Mouse (Mus musculus): ENCODE measurements around the gene Sypl2. TPM values are rescaled to one million over a fixed set of nuclear protein-coding genes. Genes with fewer than 3 reads are reported as not detected.

Gene Sypl2
- polyA plus RNA-seq, 1 experiment from 2014 or later: 3.1 TPM

DNA sequence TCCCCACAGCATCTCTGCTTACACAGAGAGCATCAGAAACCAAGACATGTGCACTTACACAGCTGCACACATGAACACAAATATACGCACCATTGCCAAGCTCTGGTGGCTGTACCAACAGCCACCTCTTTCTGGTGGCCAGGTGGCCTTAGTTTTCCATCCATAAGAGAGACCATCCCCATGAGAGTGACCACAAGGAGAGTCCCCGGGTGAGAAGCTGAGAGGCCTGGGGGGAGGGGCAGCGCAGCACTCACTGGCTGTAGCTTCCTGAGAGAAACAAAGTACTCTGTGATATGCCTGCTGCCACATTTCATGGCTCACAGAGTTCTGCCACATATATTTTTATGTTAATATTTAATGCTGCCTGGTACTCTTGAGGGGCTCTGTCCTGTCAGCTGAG is 57.2 kb downstream of the Sypl2 start:
- Histone ChIP-seq H3K9ac (ENCODE audit: low read length) (no peak overlapping the region), H3K4me1 (ENCODE audit: control insufficient read depth in 2 of 2, insufficient read depth in 2 of 2, low read length in 2 of 2) (peaks cover 0 to 2% of the 10 kb centered on the region in 2 experiments; a peak in 1 of 4 replicates), H3K27me3 (ENCODE audit: control insufficient read depth, insufficient read depth, low read length) (peaks cover 9% of the 10 kb centered on the region; the same call in 1 of the 2 replicates), H3K36me3 (ENCODE audit: control insufficient read depth, insufficient read depth, low read length) (no peaks in the 10 kb centered on the region), H3K27ac (replicated peaks in 1 of 2; ENCODE audit: control insufficient read depth in 1 of 2, insufficient read depth in 1 of 2, low read depth in 2 of 2, low read length in 2 of 2) (no peak overlapping the region), H3K9me3 (ENCODE audit: control insufficient read depth, low read length) (no peaks in the 10 kb centered on the region), H3K4me2 (ENCODE audit: low read length) (no peak overlapping the region), H3K4me3 (ENCODE audit: control insufficient read depth in 1 of 2, insufficient read depth in 1 of 2, low read depth in 1 of 2, low read length in 2 of 2) (no peak overlapping the region)
- 38% methylated on average over 3 of the region's 3 CpGs for WGBS
- ATAC-seq (ENCODE audit: insufficient number of reproducible peaks, insufficient read depth, low FRiP score, low read depth): no peak

DNA sequence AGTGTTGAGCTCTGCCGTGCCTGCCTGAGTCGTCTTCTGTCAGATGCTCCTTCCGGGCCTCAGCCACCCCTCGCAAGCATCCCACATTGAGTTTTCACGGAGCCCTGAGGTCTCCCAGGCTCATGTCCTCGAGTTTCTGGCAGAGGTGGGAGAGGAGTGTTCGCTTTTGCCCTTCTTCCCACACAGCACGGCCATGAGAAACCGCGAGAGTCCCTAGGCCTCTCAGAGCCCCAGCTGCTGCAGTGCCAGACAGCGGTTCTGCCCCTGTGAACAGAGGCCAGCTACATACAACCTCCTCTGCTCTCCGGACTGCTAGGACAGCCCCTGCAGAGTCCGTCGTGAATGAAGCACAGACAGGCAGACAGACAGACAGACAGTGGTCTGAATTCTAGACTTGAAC is 58.9 kb downstream of the Sypl2 start:
- H3K27me3 ChIP-seq (ENCODE audit: control insufficient read depth, insufficient read depth, low read length): peaks cover 6% of the 10 kb centered on the region; the same call in 1 of the 2 replicates
- peaks cover 0 to 2% of the 10 kb centered on the region in 2 experiments; a peak in 1 of 4 replicates for H3K4me1 ChIP-seq (ENCODE audit: control insufficient read depth in 2 of 2, insufficient read depth in 2 of 2, low read length in 2 of 2)
- H3K27ac ChIP-seq (replicated peaks in 1 of 2; ENCODE audit: control insufficient read depth in 1 of 2, insufficient read depth in 1 of 2, low read depth in 2 of 2, low read length in 2 of 2): no peak overlapping the region
- no peak for ATAC-seq (ENCODE audit: insufficient number of reproducible peaks, insufficient read depth, low FRiP score, low read depth)
- H3K4me3 ChIP-seq (ENCODE audit: control insufficient read depth in 1 of 2, insufficient read depth in 1 of 2, low read depth in 1 of 2, low read length in 2 of 2): no peak overlapping the region
- no peak overlapping the region for H3K4me2 ChIP-seq (ENCODE audit: low read length)
- 58% methylated on average over 14 of the region's 14 CpGs for WGBS
- no peak overlapping the region for H3K9ac ChIP-seq (ENCODE audit: low read length)
- no peaks in the 10 kb centered on the region for H3K36me3 ChIP-seq (ENCODE audit: control insufficient read depth, insufficient read depth, low read length)
- no peaks in the 10 kb centered on the region for H3K9me3 ChIP-seq (ENCODE audit: control insufficient read depth, low read length)

GRCm38 (mm10) chr3:108166486-108167211 is 59.8 kb downstream of the Sypl2 start:
- Histone ChIP-seq H3K4me3 (ENCODE audit: control insufficient read depth in 1 of 2, insufficient read depth in 1 of 2, low read depth in 1 of 2, low read length in 2 of 2) (no peak overlapping the region), H3K9me3 (ENCODE audit: control insufficient read depth, low read length) (no peaks in the 10 kb centered on the region), H3K36me3 (ENCODE audit: control insufficient read depth, insufficient read depth, low read length) (no peaks in the 10 kb centered on the region), H3K27ac (replicated peaks in 1 of 2; ENCODE audit: control insufficient read depth in 1 of 2, insufficient read depth in 1 of 2, low read depth in 2 of 2, low read length in 2 of 2) (no peak overlapping the region), H3K9ac (ENCODE audit: low read length) (no peak overlapping the region), H3K4me2 (ENCODE audit: low read length) (no peak overlapping the region), H3K27me3 (ENCODE audit: control insufficient read depth, insufficient read depth, low read length) (peaks cover 6% of the 10 kb centered on the region; the same call in 1 of the 2 replicates), H3K4me1 (ENCODE audit: control insufficient read depth in 2 of 2, insufficient read depth in 2 of 2, low read length in 2 of 2) (peaks cover 0 to 2% of the 10 kb centered on the region in 2 experiments; a peak in 1 of 4 replicates)
- WGBS: 36% methylated on average over 8 of the region's 11 CpGs
- ATAC-seq (ENCODE audit: insufficient number of reproducible peaks, insufficient read depth, low FRiP score, low read depth): no peak

DNA sequence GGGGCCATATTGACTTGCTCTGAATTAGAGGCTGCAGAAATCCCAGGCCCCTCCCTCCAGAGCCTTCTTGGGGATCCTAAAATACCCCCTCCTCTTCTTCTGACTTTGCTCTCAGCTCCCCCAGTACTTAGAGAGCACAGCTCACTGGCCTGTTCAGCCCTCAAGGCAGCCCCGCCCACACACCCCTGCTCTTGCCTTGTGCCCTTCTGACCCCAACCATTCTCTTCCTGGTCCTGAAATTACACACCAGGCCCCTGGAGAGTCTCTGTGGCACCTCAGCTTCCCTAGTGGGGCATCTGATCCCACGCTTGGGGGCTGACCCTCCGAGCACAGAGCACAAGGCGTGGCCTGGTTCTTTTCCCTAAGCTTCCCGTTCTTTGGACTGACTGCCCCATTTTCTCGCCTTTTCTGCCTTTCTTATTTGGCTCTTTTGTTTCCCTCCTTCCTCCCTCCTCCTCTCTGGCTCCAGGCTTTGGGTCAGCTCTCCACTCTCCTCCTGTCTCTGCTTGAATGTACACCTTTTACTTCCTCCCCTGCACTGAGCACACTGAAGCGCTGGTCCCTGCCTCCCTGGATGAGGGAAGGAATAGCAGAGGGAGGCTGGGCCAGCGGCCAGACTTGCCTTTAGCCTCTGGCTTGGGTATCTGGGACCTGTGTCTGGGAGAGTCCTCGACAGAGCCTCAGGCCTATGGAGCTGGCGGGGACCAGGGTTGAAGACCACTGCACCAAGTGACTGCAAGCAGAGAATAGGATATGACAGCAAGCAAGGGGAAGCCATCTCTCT is 60.7 kb downstream of the Sypl2 start:
- Histone ChIP-seq H3K4me3 (ENCODE audit: control insufficient read depth in 1 of 2, insufficient read depth in 1 of 2, low read depth in 1 of 2, low read length in 2 of 2) (no peak overlapping the region), H3K4me2 (ENCODE audit: low read length) (no peak overlapping the region), H3K27ac (replicated peaks in 1 of 2; ENCODE audit: control insufficient read depth in 1 of 2, insufficient read depth in 1 of 2, low read depth in 2 of 2, low read length in 2 of 2) (no peak overlapping the region), H3K4me1 (ENCODE audit: control insufficient read depth in 2 of 2, insufficient read depth in 2 of 2, low read length in 2 of 2) (peaks cover 0 to 2% of the 10 kb centered on the region in 2 experiments; a peak in 1 of 4 replicates), H3K9ac (ENCODE audit: low read length) (no peak overlapping the region), H3K36me3 (ENCODE audit: control insufficient read depth, insufficient read depth, low read length) (no peaks in the 10 kb centered on the region), H3K27me3 (ENCODE audit: control insufficient read depth, insufficient read depth, low read length) (peaks cover 6% of the 10 kb centered on the region; the same call in 1 of the 2 replicates), H3K9me3 (ENCODE audit: control insufficient read depth, low read length) (no peaks in the 10 kb centered on the region)
- WGBS: 60% methylated on average over 10 of the region's 10 CpGs
- ATAC-seq (ENCODE audit: insufficient number of reproducible peaks, insufficient read depth, low FRiP score, low read depth): no peak

GRCm38 (mm10) chr3:108164807-108165206 is 61.6 kb downstream of the Sypl2 start:
- peak; percentile 40; the same call in 1 of the 2 replicates for ATAC-seq (ENCODE audit: insufficient number of reproducible peaks, insufficient read depth, low FRiP score, low read depth)
- Histone ChIP-seq H3K27me3 (ENCODE audit: control insufficient read depth, insufficient read depth, low read length) (peaks cover 6% of the 10 kb centered on the region; the same call in 1 of the 2 replicates), H3K9me3 (ENCODE audit: control insufficient read depth, low read length) (no peaks in the 10 kb centered on the region), H3K27ac (replicated peaks in 1 of 2; ENCODE audit: control insufficient read depth in 1 of 2, insufficient read depth in 1 of 2, low read depth in 2 of 2, low read length in 2 of 2) (no peak overlapping the region), H3K4me2 (ENCODE audit: low read length) (peak overlapping the region; percentile 37; the same call in 1 of the 2 replicates), H3K4me3 (ENCODE audit: control insufficient read depth in 1 of 2, insufficient read depth in 1 of 2, low read depth in 1 of 2, low read length in 2 of 2) (no peak overlapping the region), H3K4me1 (ENCODE audit: control insufficient read depth in 2 of 2, insufficient read depth in 2 of 2, low read length in 2 of 2) (peaks cover 0 to 2% of the 10 kb centered on the region in 2 experiments; a peak in 1 of 4 replicates), H3K9ac (ENCODE audit: low read length) (no peak overlapping the region), H3K36me3 (ENCODE audit: control insufficient read depth, insufficient read depth, low read length) (no peaks in the 10 kb centered on the region)
- 22% methylated on average over 9 of the region's 9 CpGs for WGBS

GRCm38 (mm10) chr3:108164091-108164490 is 62.4 kb downstream of the Sypl2 start:
- Histone ChIP-seq H3K27me3 (ENCODE audit: control insufficient read depth, insufficient read depth, low read length) (peaks cover 6% of the 10 kb centered on the region; the same call in 1 of the 2 replicates), H3K9me3 (ENCODE audit: control insufficient read depth, low read length) (no peaks in the 10 kb centered on the region), H3K27ac (replicated peaks in 1 of 2; ENCODE audit: control insufficient read depth in 1 of 2, insufficient read depth in 1 of 2, low read depth in 2 of 2, low read length in 2 of 2) (no peak overlapping the region), H3K36me3 (ENCODE audit: control insufficient read depth, insufficient read depth, low read length) (no peaks in the 10 kb centered on the region), H3K4me1 (ENCODE audit: control insufficient read depth in 2 of 2, insufficient read depth in 2 of 2, low read length in 2 of 2) (peaks cover 5 to 9% of the 10 kb centered on the region in 2 experiments), H3K4me2 (ENCODE audit: low read length) (no peak overlapping the region), H3K9ac (ENCODE audit: low read length) (no peak overlapping the region), H3K4me3 (ENCODE audit: control insufficient read depth in 1 of 2, insufficient read depth in 1 of 2, low read depth in 1 of 2, low read length in 2 of 2) (no peak overlapping the region)
- WGBS: 67% methylated on average over 5 of the region's 5 CpGs
- no peak for ATAC-seq (ENCODE audit: insufficient number of reproducible peaks, insufficient read depth, low FRiP score, low read depth)

Data from heart, embryonic 14.5 days (tissue).